Mouse (Mus musculus) intestine, postnatal 0 days (tissue): Measurements from ENCODE around the gene Hcrt. TPM values are rescaled to one million over a fixed set of nuclear protein-coding genes. Genes with fewer than 3 reads are reported as not detected.

ENCODE experiments used
- ATAC-seq: fragments of 200-750 bp; cut with Nextera tagmentation; 2 replicates; pipeline ENCODE4 v1.8.0; 2017; ENCODE audit warnings: mild to moderate bottlenecking, moderate TSS enrichment, moderate library complexity
- H3K27ac ChIP-seq: fragments of 300-500 bp; sonication (generic); 2 replicates; pipeline ENCODE4 v1.5.1; 2014; ENCODE audit warnings: mild to moderate bottlenecking, low read depth, low read length, moderate library complexity
- H3K27me3 ChIP-seq: fragments of 300-500 bp; sonication (generic); replicated peaks from 2 replicates; pipeline ENCODE4 v1.6.1; 2014; ENCODE audit warnings: low read length, mixed read lengths; ENCODE audit not compliant: control insufficient read depth, insufficient read depth
- H3K36me3 ChIP-seq: fragments of 300-500 bp; sonication (generic); 2 replicates; pipeline ENCODE4 v1.6.1; 2014; ENCODE audit warnings: mild to moderate bottlenecking, moderate library complexity; ENCODE audit not compliant: control insufficient read depth, insufficient read depth
- H3K4me1 ChIP-seq: fragments of 300-500 bp; sonication (generic); replicated peaks from 2 replicates; pipeline ENCODE4 v1.6.1; 2014; ENCODE audit warnings: antibody characterized with exemption, low read length, mixed read lengths; ENCODE audit not compliant: control insufficient read depth, insufficient read depth
- H3K4me2 ChIP-seq: fragments of 300-500 bp; sonication (generic); replicated peaks from 2 replicates; pipeline ENCODE4 v1.6.1; 2014; ENCODE audit warnings: low read depth, mild to moderate bottlenecking, moderate library complexity
- H3K4me3 ChIP-seq: fragments of 300-500 bp; sonication (generic); 2 replicates; pipeline ENCODE4 v1.5.1; 2014; ENCODE audit warnings: low read depth, low read length
- H3K9ac ChIP-seq: fragments of 300-500 bp; sonication (generic); 2 replicates; pipeline ENCODE4 v1.6.1; 2014; ENCODE audit warnings: mild to moderate bottlenecking, low read depth, low read length
- H3K9me3 ChIP-seq: fragments of 300-500 bp; sonication (generic); 2 replicates; pipeline ENCODE4 v1.6.1; 2016; ENCODE audit warnings: mixed run types; ENCODE audit not compliant: control insufficient read depth
- CTCF ChIP-seq: sonication (generic); IDR thresholded peaks from 2 replicates; pipeline ENCODE4 v1.5.1; 2016; ENCODE audit warnings: low read depth, mild to moderate bottlenecking, control low read depth, antibody characterized with exemption, moderate library complexity
- WGBS: fragments of 180-500 bp; shearing (Covaris S2); extraction: QIAGEN DNeasy Blood & Tissue Kit; methylation state at CpG from one replicate; pipeline ENCODE4 v1.1.7; 2014; 5-methylcytosine and 5-hydroxymethylcytosine counted together
- polyA plus RNA-seq: library from polyadenylated mRNA; unstranded; fragments of >200 nt; fragmentation: Nextera tagmentation; extraction: Ambion mirVana; gene quantifications from 2 replicates; pipeline ENCODE4 v1.2.1, GENCODE M21; 2015

Gene Hcrt
- polyA plus RNA-seq, 1 experiment from 2014 or later, result not detected

- Histone ChIP-seq H3K27me3 (no peaks in the 10 kb centered on the region), H3K4me1 (no peaks in the 10 kb centered on the region), H3K9me3 (no peaks in the 10 kb centered on the region), H3K4me2 (no peak overlapping the region), H3K27ac (no peak overlapping the region), H3K9ac (no peak overlapping the region), H3K4me3 (no peak overlapping the region), H3K36me3 (peaks cover 4% of the 10 kb centered on the region)
- TF ChIP-seq CTCF, result no peak
- ATAC-seq, result no peak
- WGBS, result 77% methylated on average over 4 of the region's 4 CpGs
Observed at GRCm38 (mm10) chr11:100774261-100774660, 11.5 kb upstream of the Hcrt start.

GRCm38 (mm10) chr11:100770646-100771408 lies 8.1 kb upstream of the Hcrt start, which contains the start of gene Ghdc:
Ghdc (minus strand) TSS chr11:100770957.
- Histone ChIP-seq H3K9ac (peak within 1 kb of the TSS; percentile 54), H3K27ac (no peak within 1 kb of the TSS), H3K36me3 (no peaks in the 10 kb centered on the region), H3K27me3 (no peaks in the 10 kb centered on the region), H3K4me3 (peak within 1 kb of the TSS; percentile 58), H3K4me1 (no peaks in the 10 kb centered on the region), H3K4me2 (peak within 1 kb of the TSS; percentile 67), H3K9me3 (no peaks in the 10 kb centered on the region)
- ATAC-seq, result peak; percentile 35; the same call in 1 of the 2 replicates
- 15% methylated on average over 17 of the region's 17 CpGs for WGBS
- no peak for TF ChIP-seq CTCF

- H3K9ac ChIP-seq, result 0 out of 2 replicates have a peak overlapping the region, but pooled peaks have one; percentile 54
- 51% methylated on average over 6 of the region's 6 CpGs for WGBS
- TF ChIP-seq CTCF, result no peak
Observed at GRCm38 (mm10) chr11:100769980-100770379, 7.2 kb upstream of the Hcrt start.

GRCm38 (mm10) chr11:100767871-100768270 lies 5.1 kb upstream of the Hcrt start:
- H3K27ac ChIP-seq, result no peak overlapping the region
- no peaks in the 10 kb centered on the region for H3K9me3 ChIP-seq
- H3K36me3 ChIP-seq, result no peaks in the 10 kb centered on the region
- no peak overlapping the region for H3K4me2 ChIP-seq
- ATAC-seq, result no peak
- H3K4me3 ChIP-seq, result no peak overlapping the region
- no peak overlapping the region for H3K9ac ChIP-seq
- H3K4me1 ChIP-seq, result no peaks in the 10 kb centered on the region
- WGBS, result 88% methylated on average over 5 of the region's 5 CpGs
- H3K27me3 ChIP-seq, result no peaks in the 10 kb centered on the region
- no peak for TF ChIP-seq CTCF

More at GRCm38 (mm10) chr11:100769980-100770379, 7.2 kb upstream of the Hcrt start:
- Histone ChIP-seq H3K27me3 (no peaks in the 10 kb centered on the region), H3K9me3 (no peaks in the 10 kb centered on the region), H3K4me2 (peak overlapping the region; percentile 67), H3K36me3 (no peaks in the 10 kb centered on the region), H3K4me3 (peak overlapping the region; percentile 58), H3K4me1 (no peaks in the 10 kb centered on the region), H3K27ac (no peak overlapping the region)
- ATAC-seq, result no peak

GRCm38 (mm10) chr11:100766726-100767125 lies 4.0 kb upstream of the Hcrt start:
- no peak overlapping the region for H3K27ac ChIP-seq
- H3K27me3 ChIP-seq, result no peaks in the 10 kb centered on the region
- H3K4me1 ChIP-seq, result no peaks in the 10 kb centered on the region
- H3K9me3 ChIP-seq, result no peaks in the 10 kb centered on the region
- no peak for ATAC-seq
- no peak overlapping the region for H3K9ac ChIP-seq
- no peak overlapping the region for H3K4me3 ChIP-seq
- 79% methylated on average over 9 of the region's 9 CpGs for WGBS
- no peak for TF ChIP-seq CTCF
- no peak overlapping the region for H3K4me2 ChIP-seq
- H3K36me3 ChIP-seq, result no peaks in the 10 kb centered on the region

GRCm38 (mm10) chr11:100761547-100762045 lies 1.1 kb downstream of the Hcrt start:
- Histone ChIP-seq H3K4me2 (peak overlapping the region; percentile 76), H3K9me3 (no peaks in the 10 kb centered on the region), H3K36me3 (no peaks in the 10 kb centered on the region), H3K4me3 (peak overlapping the region; percentile 47), H3K9ac (peak overlapping the region; percentile 38), H3K27me3 (peaks cover 25% of the 10 kb centered on the region), H3K27ac (no peak overlapping the region), H3K4me1 (no peaks in the 10 kb centered on the region; the same call in 1 of the 2 replicates)
- under 1% methylated on average over 27 of the region's 27 CpGs for WGBS
- peak; percentile 64 for ATAC-seq
- peak; percentile 79 for TF ChIP-seq CTCF
